Mouse (Mus musculus) liver, embryonic 13.5 days (tissue): ENCODE measurements around the gene Lrp6. TPM values are rescaled to one million over a fixed set of nuclear protein-coding genes. Genes with fewer than 3 reads are reported as not detected.

Source experiments
- ATAC-seq: fragments of 200-750 bp; cut with Nextera tagmentation; 2 replicates; pipeline ENCODE4 v1.8.0; 2017; ENCODE audit warnings: low read depth, mild to moderate bottlenecking, moderate number of reproducible peaks, moderate library complexity
- DNase-seq: peaks from one replicate; pipeline ENCODE4 v3.0.0; 2022
- H3K27ac ChIP-seq: fragments of 300-500 bp; sonication (generic); 2 replicates; pipeline ENCODE4 v1.5.1; 2015; ENCODE audit warnings: moderate library complexity, mild to moderate bottlenecking, inconsistent platforms
- H3K27me3 ChIP-seq: fragments of 300-500 bp; sonication (generic); 2 replicates; pipeline ENCODE4 v1.6.1; 2015; ENCODE audit warnings: mild to moderate bottlenecking, inconsistent platforms
- H3K36me3 ChIP-seq: fragments of 300-500 bp; sonication (generic); 2 replicates; pipeline ENCODE4 v1.6.1; 2015; ENCODE audit warnings: mild to moderate bottlenecking, inconsistent platforms
- H3K4me1 ChIP-seq: fragments of 300-500 bp; sonication (generic); replicated peaks from 2 replicates; pipeline ENCODE4 v1.6.1; 2015; ENCODE audit warnings: inconsistent platforms
- H3K4me2 ChIP-seq: fragments of 300-500 bp; sonication (generic); 2 replicates; pipeline ENCODE4 v1.6.1; 2015; ENCODE audit warnings: inconsistent platforms, mild to moderate bottlenecking, moderate library complexity
- H3K4me3 ChIP-seq: fragments of 300-500 bp; sonication (generic); replicated peaks from 2 replicates; pipeline ENCODE4 v1.5.1; 2015; ENCODE audit warnings: mild to moderate bottlenecking, inconsistent platforms
- H3K9ac ChIP-seq: fragments of 300-500 bp; sonication (generic); 2 replicates; pipeline ENCODE4 v1.6.1; 2015; ENCODE audit warnings: mild to moderate bottlenecking, inconsistent platforms
- H3K9me3 ChIP-seq: fragments of 300-500 bp; sonication (generic); replicated peaks from 2 replicates; pipeline ENCODE4 v1.6.1; 2016; ENCODE audit warnings: inconsistent platforms
- WGBS: fragments of 180-500 bp; shearing (Covaris S2); methylation state at CpG from one replicate; pipeline ENCODE4 v1.1.7; 2015; ENCODE audit not compliant: insufficient replicate concordance; 5-methylcytosine and 5-hydroxymethylcytosine counted together
- polyA plus RNA-seq: library from polyadenylated mRNA; unstranded; fragments of >200 nt; fragmentation: Nextera tagmentation; extraction: Ambion mirVana; gene quantifications from 2 replicates; pipeline ENCODE4 v1.2.1, GENCODE M21; 2015

Lrp6 gene
- polyA plus RNA-seq, 1 experiment from 2014 or later = 6.8 TPM

GRCm38 (mm10) chr6:134529340-134529739 lies 37.4 kb downstream of the Lrp6 start:
- peak; percentile 66 for ATAC-seq
- Histone ChIP-seq H3K9ac (peak overlapping the region; percentile 11; the same call in 1 of the 2 replicates), H3K27ac (peak overlapping the region; percentile 66)

DNA sequence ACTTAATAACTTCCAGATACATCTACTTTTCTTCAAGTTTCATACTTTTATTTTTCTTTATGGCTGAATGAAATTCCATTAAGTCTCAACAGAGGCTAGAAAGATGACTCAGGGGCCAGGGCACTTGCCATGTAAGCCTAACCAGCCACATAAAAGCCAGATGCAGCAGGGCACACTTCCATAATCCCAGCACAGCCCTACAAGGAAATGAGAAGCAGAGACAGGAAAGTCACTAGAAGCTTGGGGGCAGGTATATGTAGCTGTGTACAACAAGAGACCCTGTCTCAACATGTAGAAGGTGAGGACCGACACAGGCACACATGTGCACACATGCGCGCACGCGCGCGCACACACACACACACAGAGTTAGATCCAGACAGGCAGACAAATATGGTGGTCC lies 38.4 kb downstream of the Lrp6 start:
- Histone ChIP-seq H3K27ac (peak overlapping the region; percentile 37), H3K27me3 (no peaks in the 10 kb centered on the region), H3K36me3 (peaks cover 7% of the 10 kb centered on the region)

More at GRCm38 (mm10) chr6:134529340-134529739, 37.4 kb downstream of the Lrp6 start:
- Histone ChIP-seq H3K36me3 (peaks cover 7% of the 10 kb centered on the region), H3K27me3 (no peaks in the 10 kb centered on the region), H3K4me2 (peak overlapping the region; percentile 40), H3K4me3 (no peak overlapping the region), H3K9me3 (no peaks in the 10 kb centered on the region), H3K4me1 (peaks cover 86% of the 10 kb centered on the region)
- WGBS = 62% methylated on average over 4 of the region's 4 CpGs
- DNase-seq = peak; percentile 61

GRCm38 (mm10) chr6:134527596-134528128 lies 39.1 kb downstream of the Lrp6 start:
- no peak overlapping the region; the same call in 1 of the 2 replicates for H3K27ac ChIP-seq
- H3K4me2 ChIP-seq = no peak overlapping the region
- 54% methylated on average over 6 of the region's 6 CpGs for WGBS
- no peak for ATAC-seq
- H3K27me3 ChIP-seq = no peaks in the 10 kb centered on the region
- H3K4me1 ChIP-seq = peaks cover 87% of the 10 kb centered on the region
- H3K36me3 ChIP-seq = peaks cover 7% of the 10 kb centered on the region
- H3K9me3 ChIP-seq = no peaks in the 10 kb centered on the region
- no peak overlapping the region for H3K9ac ChIP-seq
- DNase-seq = no peak
- no peak overlapping the region for H3K4me3 ChIP-seq

More for the DNA sequence above, 38.4 kb downstream of the Lrp6 start:
- Histone ChIP-seq H3K9me3 (no peaks in the 10 kb centered on the region), H3K4me3 (no peak overlapping the region), H3K4me2 (peak overlapping the region; percentile 6; the same call in 1 of the 2 replicates), H3K9ac (no peak overlapping the region), H3K4me1 (peaks cover 93% of the 10 kb centered on the region)
- DNase-seq = no peak
- 97% methylated on average over 7 of the region's 7 CpGs for WGBS
- ATAC-seq = no peak

- no peak overlapping the region for H3K4me3 ChIP-seq
- H3K27ac ChIP-seq = 0 out of 2 replicates have a peak overlapping the region, but pooled peaks have one; percentile 16
- ATAC-seq (no peak), DNase-seq (no peak)
- WGBS = 57% methylated on average over 10 of the region's 10 CpGs
- H3K9me3 ChIP-seq = no peaks in the 10 kb centered on the region
- H3K4me1 ChIP-seq = peaks cover 80% of the 10 kb centered on the region
- no peaks in the 10 kb centered on the region for H3K27me3 ChIP-seq
- H3K9ac ChIP-seq = no peak overlapping the region
- peak overlapping the region; percentile 15 for H3K4me2 ChIP-seq
- H3K36me3 ChIP-seq = peaks cover 7% of the 10 kb centered on the region
These were observed 39.8 kb downstream of the Lrp6 start for GRCm38 (mm10) chr6:134526821-134527595.

- ATAC-seq = peak; percentile 90
- Histone ChIP-seq H3K4me1 (peaks cover 80% of the 10 kb centered on the region), H3K4me3 (0 out of 2 replicates have a peak overlapping the region, but pooled peaks have one; percentile 11), H3K27me3 (no peaks in the 10 kb centered on the region), H3K36me3 (peaks cover 7% of the 10 kb centered on the region), H3K27ac (peak overlapping the region; percentile 75), H3K9me3 (no peaks in the 10 kb centered on the region), H3K9ac (peak overlapping the region; percentile 42), H3K4me2 (peak overlapping the region; percentile 47)
- 20% methylated on average over 5 of the region's 5 CpGs for WGBS
- DNase-seq = peak; percentile 65
These were observed 40.5 kb downstream of the Lrp6 start for GRCm38 (mm10) chr6:134526275-134526674.

DNA sequence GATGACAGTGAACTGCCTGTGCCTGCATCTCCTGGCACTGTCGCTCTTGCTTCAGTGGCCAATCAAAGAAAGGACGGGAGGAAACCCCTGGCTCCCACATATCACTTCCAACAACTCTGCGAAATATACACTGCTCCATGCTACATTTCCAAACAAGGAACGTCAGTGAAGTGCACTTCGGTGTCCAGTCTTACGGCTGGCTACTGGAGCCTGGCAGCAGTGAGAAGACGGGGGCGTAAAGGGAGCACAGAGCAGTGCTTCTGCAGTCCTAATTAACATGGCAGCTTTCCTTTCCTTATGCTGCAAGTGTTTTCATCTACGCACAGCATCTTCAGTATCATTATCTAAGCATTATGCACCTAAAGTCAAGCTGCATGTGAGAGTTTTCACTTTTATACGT lies 45.4 kb downstream of the Lrp6 start:
- H3K4me1 ChIP-seq = peaks cover 46% of the 10 kb centered on the region
- peak overlapping the region; percentile 21 for H3K27ac ChIP-seq
- no peak overlapping the region for H3K4me2 ChIP-seq
- H3K4me3 ChIP-seq = no peak overlapping the region
- 82% methylated on average over 10 of the region's 10 CpGs for WGBS
- DNase-seq (no peak), ATAC-seq (no peak)
- H3K27me3 ChIP-seq = no peaks in the 10 kb centered on the region
- H3K36me3 ChIP-seq = peaks cover 6% of the 10 kb centered on the region; the same call in 1 of the 2 replicates
- no peaks in the 10 kb centered on the region for H3K9me3 ChIP-seq
- no peak overlapping the region for H3K9ac ChIP-seq

DNA sequence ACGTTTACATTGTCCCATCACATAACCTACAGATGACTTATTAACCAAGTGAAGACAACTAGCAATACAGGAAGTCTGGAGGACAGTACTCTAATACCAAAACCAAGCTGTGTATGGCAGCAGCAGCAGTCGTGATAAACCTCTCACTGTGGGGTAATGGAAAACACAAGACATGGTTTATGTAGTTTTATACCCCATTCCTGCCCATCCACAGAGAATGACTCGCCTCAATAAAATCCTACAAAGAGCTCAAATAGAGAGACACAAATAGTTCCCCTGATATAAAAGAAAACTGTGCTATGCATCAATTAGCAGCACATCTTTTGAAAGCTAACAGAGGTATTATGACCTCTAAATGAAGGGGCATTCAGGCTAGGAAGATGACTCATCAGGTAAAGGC lies 45.9 kb downstream of the Lrp6 start:
- 60% methylated on average over 3 of the region's 3 CpGs for WGBS
- Histone ChIP-seq H3K4me1 (peaks cover 46% of the 10 kb centered on the region), H3K9me3 (no peaks in the 10 kb centered on the region), H3K27me3 (no peaks in the 10 kb centered on the region), H3K27ac (peak overlapping the region; percentile 21; the same call in 1 of the 2 replicates), H3K9ac (no peak overlapping the region), H3K4me3 (no peak overlapping the region), H3K36me3 (peaks cover 6% of the 10 kb centered on the region; the same call in 1 of the 2 replicates), H3K4me2 (no peak overlapping the region)
- ATAC-seq = no peak
- DNase-seq = no peak

DNA sequence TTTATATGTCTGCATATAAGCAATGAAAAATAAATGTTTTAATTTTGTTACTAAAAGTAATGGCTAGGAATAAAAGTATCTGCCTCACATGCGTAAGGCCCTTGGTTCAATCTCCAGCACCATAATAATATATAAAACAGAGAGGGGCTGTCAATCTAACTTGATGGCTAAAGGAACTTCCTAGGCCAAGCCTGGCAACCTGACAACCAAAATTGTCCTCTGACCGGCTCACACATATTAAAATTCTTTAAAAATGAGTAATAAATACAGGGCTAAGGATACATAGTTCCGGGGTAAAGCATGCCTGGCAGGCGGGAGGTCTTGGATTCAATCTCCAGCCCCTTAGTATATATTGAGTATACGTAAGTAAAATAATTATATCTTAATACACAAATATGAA lies 48.3 kb downstream of the Lrp6 start:
- WGBS = 88% methylated on average over 5 of the region's 5 CpGs

DNA sequence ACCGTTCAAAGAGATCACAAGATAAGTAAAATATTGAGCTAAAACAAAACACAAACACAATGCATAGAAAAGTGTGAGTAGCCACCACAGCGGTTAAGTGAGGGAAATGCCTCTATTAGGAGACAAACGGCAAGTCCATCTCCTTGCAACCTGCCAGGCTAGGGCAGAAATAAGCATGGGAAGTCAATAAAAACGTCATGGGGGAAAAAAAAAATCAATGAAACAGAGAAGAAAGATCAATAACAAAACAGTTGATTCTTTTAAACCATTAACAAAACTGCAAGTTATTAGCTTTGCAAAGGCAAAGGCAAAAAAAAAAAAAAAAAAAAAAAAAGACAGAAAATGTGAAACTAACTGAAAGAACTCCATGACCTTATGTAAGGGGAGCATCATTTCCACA lies 49.6 kb downstream of the Lrp6 start:
- H3K9ac ChIP-seq = no peak overlapping the region
- no peak overlapping the region for H3K4me3 ChIP-seq
- no peak overlapping the region for H3K27ac ChIP-seq
- DNase-seq (no peak), ATAC-seq (no peak)
- H3K4me2 ChIP-seq = no peak overlapping the region
- peaks cover 30% of the 10 kb centered on the region for H3K4me1 ChIP-seq
- peaks cover 6% of the 10 kb centered on the region; the same call in 1 of the 2 replicates for H3K36me3 ChIP-seq
- H3K9me3 ChIP-seq = no peaks in the 10 kb centered on the region
- WGBS = 65% methylated on average over 4 of the region's 4 CpGs
- no peaks in the 10 kb centered on the region for H3K27me3 ChIP-seq

More for the DNA sequence above, 48.3 kb downstream of the Lrp6 start:
- peaks cover 6% of the 10 kb centered on the region; the same call in 1 of the 2 replicates for H3K36me3 ChIP-seq
- no peaks in the 10 kb centered on the region for H3K27me3 ChIP-seq
- ATAC-seq (no peak), DNase-seq (no peak)
- H3K9ac ChIP-seq = no peak overlapping the region
- H3K4me1 ChIP-seq = peaks cover 27% of the 10 kb centered on the region
- no peaks in the 10 kb centered on the region for H3K9me3 ChIP-seq
- H3K4me3 ChIP-seq = no peak overlapping the region
- no peak overlapping the region for H3K27ac ChIP-seq
- no peak overlapping the region for H3K4me2 ChIP-seq

GRCm38 (mm10) chr6:134515416-134515815 lies 51.3 kb downstream of the Lrp6 start:
- WGBS = 67% methylated on average over 4 of the region's 4 CpGs
- H3K4me2 ChIP-seq = no peak overlapping the region
- H3K4me1 ChIP-seq = peaks cover 23% of the 10 kb centered on the region
- no peaks in the 10 kb centered on the region for H3K9me3 ChIP-seq
- ATAC-seq = peak; percentile 81
- DNase-seq = no peak
- H3K4me3 ChIP-seq = no peak overlapping the region
- H3K27me3 ChIP-seq = no peaks in the 10 kb centered on the region
- peaks cover 6% of the 10 kb centered on the region; the same call in 1 of the 2 replicates for H3K36me3 ChIP-seq
- H3K9ac ChIP-seq = no peak overlapping the region
- H3K27ac ChIP-seq = no peak overlapping the region

GRCm38 (mm10) chr6:134513896-134514510 lies 52.8 kb downstream of the Lrp6 start:
- Histone ChIP-seq H3K9ac (no peak overlapping the region), H3K9me3 (no peaks in the 10 kb centered on the region), H3K4me1 (peaks cover 23% of the 10 kb centered on the region), H3K4me2 (no peak overlapping the region), H3K4me3 (no peak overlapping the region), H3K27me3 (no peaks in the 10 kb centered on the region), H3K36me3 (no peaks in the 10 kb centered on the region), H3K27ac (no peak overlapping the region)
- no peak for ATAC-seq
- 80% methylated on average over 3 of the region's 3 CpGs for WGBS
- DNase-seq = no peak
